Mouse (Mus musculus): ENCODE results near the gene Stra6.

- TF ChIP-seq CTCF (IDR thresholded peaks at IDR 0.05; ENCODE audit: low read depth) (no peak), EP300 (IDR thresholded peaks at IDR 0.05; ENCODE audit: low read depth) (no peak)
These were observed 34.7 kb upstream of the Stra6 start for GRCm38 (mm10) chr9:58028841-58029240.

All from liver, embryonic 14.5 days (tissue).